Mouse (Mus musculus): Measurements from ENCODE around the gene Defa34. TPM values are rescaled to one million over a fixed set of nuclear protein-coding genes. Genes with fewer than 3 reads are reported as not detected.
"Not testable (repeated sequence)": the region's sequence is repeated elsewhere in the genome, so short reads cannot be mapped to it uniquely, and the experiment has no call there.

Defa34 gene
- not detected for total RNA-seq (2021)
- long read RNA-seq, experiment 1 = 0 reads
- long read RNA-seq, experiment 2 = 0 reads

- not testable (repeated sequence) for DNase-seq (ENCODE audit: low spot score in 2 of 2)
These were observed at the start of gene Defa34 for GRCm38 (mm10) chr8:21665497-21665896. TSS of gene Defa34 (plus strand) at chr8:21665797.

- DNase-seq (ENCODE audit: low spot score in 2 of 2) = not testable (repeated sequence)
These were observed 47.7 kb upstream of the Defa34 start, which contains the start of gene Defa26 for GRCm38 (mm10) chr8:21617883-21618282. TSS of gene Defa26 (plus strand) at chr8:21618183.

- DNase-seq (ENCODE audit: low spot score in 2 of 2) = not testable (repeated sequence)
These were observed 10.1 kb upstream of the Defa34 start, which contains the start of gene Defa17 for GRCm38 (mm10) chr8:21655480-21655879. TSS of gene Defa17 (plus strand) at chr8:21655780.

DNA sequence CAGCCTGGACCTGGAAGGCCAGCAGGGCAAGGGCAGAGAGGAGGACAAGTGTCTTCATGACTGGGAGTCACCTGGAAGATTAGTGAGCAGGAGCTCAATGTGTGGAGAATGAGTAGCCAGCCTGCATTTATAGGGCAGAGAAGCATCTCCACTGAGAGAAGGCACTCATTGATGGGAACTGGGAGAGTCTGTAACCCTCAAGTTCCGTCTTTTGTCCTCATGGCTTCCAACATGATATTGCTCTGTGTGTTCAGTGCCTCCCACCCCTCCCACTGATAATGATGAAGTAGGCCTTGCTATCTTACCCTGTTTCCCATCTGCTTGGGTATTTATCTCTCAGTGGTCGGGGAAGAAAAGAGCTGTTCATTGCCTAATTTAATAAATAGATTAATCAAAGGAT lies 37.9 kb downstream of the Defa34 start, which contains the start of gene AY761184:
AY761184 (minus strand) TSS at position 101 of the 400 bp plus-strand sequence.
- not testable (repeated sequence) for DNase-seq (ENCODE audit: low spot score in 2 of 2)

Other genes starting within 250 kb of the Defa34 start
- not detected for gene Defa36, start 238.4 kb upstream of the Defa34 start, total RNA-seq (2021)
- gene Gm7849, start 209.2 kb upstream of the Defa34 start, total RNA-seq (2021) = not detected
- gene Defa20, start 156.5 kb upstream of the Defa34 start, total RNA-seq (2021) = not detected
- not detected for gene Defa32, start 136.8 kb upstream of the Defa34 start, total RNA-seq (2021)
- not detected for gene Defa37, start 100.4 kb upstream of the Defa34 start, total RNA-seq (2021)
- not detected for gene Defa28, start 82.8 kb upstream of the Defa34 start, total RNA-seq (2021)
- not detected for gene Gm7861, start 71.3 kb upstream of the Defa34 start, total RNA-seq (2021)
- not detected for gene Defa26, start 47.6 kb upstream of the Defa34 start, total RNA-seq (2021)
- not detected for gene Defa17, start 10.0 kb upstream of the Defa34 start, total RNA-seq (2021)
- not detected for gene AY761184, start 37.8 kb downstream of the Defa34 start, total RNA-seq (2021)
- not detected for gene Defa24, start 68.7 kb downstream of the Defa34 start, total RNA-seq (2021)
- gene Defb50, start 157.7 kb downstream of the Defa34 start, total RNA-seq (2021) = not detected
- gene Defb2, start 174.1 kb downstream of the Defa34 start, total RNA-seq (2021) = not detected
- not detected for gene Defb10, start 193.1 kb downstream of the Defa34 start, total RNA-seq (2021)
- not detected for gene Defb9, start 219.6 kb downstream of the Defa34 start, total RNA-seq (2021)
- gene Defb11, start 240.6 kb downstream of the Defa34 start, total RNA-seq (2021) = not detected